Mouse (Mus musculus): ENCODE data around the gene Rdh19. TPM values are rescaled to one million over a fixed set of nuclear protein-coding genes. Genes with fewer than 3 reads are reported as not detected.

The Rdh19 gene
- polyA plus RNA-seq, 1 experiment, result not detected

DNA sequence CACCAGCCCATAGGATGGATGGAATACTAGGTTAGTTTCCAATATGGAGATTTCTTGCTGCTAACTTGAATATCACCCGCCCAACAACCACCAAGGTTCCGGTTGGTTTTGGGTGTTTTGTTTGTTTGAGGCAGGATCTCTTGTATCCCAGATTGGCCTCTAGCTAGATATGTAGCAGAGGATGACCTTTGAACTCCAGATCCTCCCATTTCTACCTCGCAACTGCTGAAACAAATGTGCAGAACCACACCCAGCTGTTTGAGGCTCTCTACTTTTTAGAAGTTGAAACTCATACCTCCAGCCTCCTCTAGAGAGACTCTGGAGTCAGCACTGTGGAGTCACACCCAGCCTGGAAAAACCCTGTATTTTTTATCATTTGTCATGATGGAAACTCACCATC is 47.8 kb downstream of the Rdh19 start:
- TF ChIP-seq GATA1 (IDR thresholded peaks at IDR 0.05; ENCODE audit: borderline replicate concordance, low read length) (no peak), FLI1 (IDR thresholded peaks at IDR 0.05; ENCODE audit: low read length) (no peak)
- no peaks in the 10 kb centered on the region for H3K9me3 ChIP-seq

DNA sequence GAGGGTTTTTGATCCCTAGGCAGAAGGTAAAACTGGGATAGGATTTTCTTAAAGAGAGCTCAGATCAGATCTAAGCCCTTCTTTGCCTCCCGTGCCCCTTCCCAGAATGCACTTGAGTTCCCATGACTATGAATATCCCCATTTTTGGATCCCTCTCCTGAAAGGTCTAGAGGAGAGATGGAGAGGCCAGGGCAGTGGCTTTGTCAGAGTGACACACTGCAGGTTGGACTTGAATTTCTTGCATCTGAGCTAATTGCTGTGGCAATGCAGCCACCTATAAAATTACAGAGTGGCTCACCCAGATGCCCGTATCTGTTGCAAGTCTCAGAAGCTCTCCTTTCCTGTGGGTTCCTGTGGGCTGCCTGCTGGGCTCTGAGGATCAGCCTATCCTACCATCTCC is 48.5 kb downstream of the Rdh19 start, which contains the start of gene Sdr9c7:
TSS of gene Sdr9c7 (plus strand) at position 301 of the 400 bp plus-strand sequence.
- H3K4me1 ChIP-seq, result peaks cover 5% of the 10 kb centered on the region
- no peaks in the 10 kb centered on the region for H3K36me3 ChIP-seq (replicated peaks; ENCODE audit: low read length)
- H3K9me3 ChIP-seq, result no peaks in the 10 kb centered on the region
- peaks cover 16% of the 10 kb centered on the region for H3K27me3 ChIP-seq (replicated peaks)
- no peak within 1 kb of the TSS for H3K4me3 ChIP-seq (replicated peaks)
- TF ChIP-seq FLI1 (IDR thresholded peaks at IDR 0.05; ENCODE audit: low read length), result no peak
- no peak for TF ChIP-seq GATA1 (IDR thresholded peaks at IDR 0.05; ENCODE audit: borderline replicate concordance, low read length)

More for the DNA sequence above, 47.8 kb downstream of the Rdh19 start:
- peaks cover 17% of the 10 kb centered on the region for H3K27me3 ChIP-seq (replicated peaks)
- no peaks in the 10 kb centered on the region for H3K36me3 ChIP-seq (replicated peaks; ENCODE audit: low read length)
- H3K4me1 ChIP-seq, result peaks cover 5% of the 10 kb centered on the region
- no peak overlapping the region for H3K4me3 ChIP-seq (replicated peaks)

DNA sequence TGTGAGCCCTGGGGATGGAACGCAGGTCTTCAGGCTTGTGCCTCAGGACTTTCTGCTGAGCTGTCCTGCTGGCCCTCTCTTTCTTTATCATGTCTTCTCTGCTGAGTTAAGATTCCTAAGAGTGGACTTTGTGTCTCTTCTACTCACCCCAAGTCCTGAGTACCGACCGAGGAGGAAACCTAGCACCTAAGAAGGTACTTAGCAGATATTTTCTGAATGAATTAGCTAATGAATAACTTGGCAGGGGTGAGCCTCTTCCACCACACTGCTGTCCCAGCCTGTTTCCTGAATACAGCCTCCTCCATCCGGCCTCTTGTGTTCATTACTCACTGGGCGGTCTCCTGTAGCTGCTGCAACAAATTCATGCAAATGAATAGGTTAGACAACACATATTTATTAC is 50.1 kb downstream of the Rdh19 start:
- Histone ChIP-seq H3K4me3 (replicated peaks) (no peak overlapping the region), H3K9me3 (no peaks in the 10 kb centered on the region), H3K27me3 (replicated peaks) (peaks cover 14% of the 10 kb centered on the region), H3K36me3 (replicated peaks; ENCODE audit: low read length) (no peaks in the 10 kb centered on the region), H3K4me1 (no peaks in the 10 kb centered on the region)
- TF ChIP-seq GATA1 (IDR thresholded peaks at IDR 0.05; ENCODE audit: borderline replicate concordance, low read length) (no peak), FLI1 (IDR thresholded peaks at IDR 0.05; ENCODE audit: low read length) (no peak)

DNA sequence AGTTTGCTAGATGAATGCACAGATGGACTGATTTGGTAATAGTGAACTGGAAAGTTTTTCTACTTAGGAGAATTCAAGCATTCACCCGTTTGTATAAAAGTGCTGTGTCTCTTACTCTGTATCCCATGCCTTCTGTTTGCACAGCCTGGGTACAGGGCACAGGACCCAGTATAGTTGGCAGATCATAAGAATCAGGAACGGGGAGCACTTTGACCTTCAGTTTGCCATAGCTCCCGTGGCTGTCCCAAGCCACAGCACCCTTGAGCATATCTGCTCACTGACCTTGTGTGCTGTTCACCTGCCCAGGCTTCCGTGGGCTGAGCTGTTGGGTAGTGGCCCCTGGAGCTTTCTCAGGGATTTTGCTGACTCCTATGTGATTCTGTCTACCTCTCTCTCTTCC is 52.0 kb downstream of the Rdh19 start:
- TF ChIP-seq FLI1 (IDR thresholded peaks at IDR 0.05; ENCODE audit: low read length) (no peak), GATA1 (IDR thresholded peaks at IDR 0.05; ENCODE audit: borderline replicate concordance, low read length) (no peak)
- no peaks in the 10 kb centered on the region for H3K9me3 ChIP-seq
- no peaks in the 10 kb centered on the region for H3K4me1 ChIP-seq
- H3K27me3 ChIP-seq (replicated peaks), result peaks cover 14% of the 10 kb centered on the region
- H3K36me3 ChIP-seq (replicated peaks; ENCODE audit: low read length), result no peaks in the 10 kb centered on the region
- H3K4me3 ChIP-seq (replicated peaks), result no peak overlapping the region

DNA sequence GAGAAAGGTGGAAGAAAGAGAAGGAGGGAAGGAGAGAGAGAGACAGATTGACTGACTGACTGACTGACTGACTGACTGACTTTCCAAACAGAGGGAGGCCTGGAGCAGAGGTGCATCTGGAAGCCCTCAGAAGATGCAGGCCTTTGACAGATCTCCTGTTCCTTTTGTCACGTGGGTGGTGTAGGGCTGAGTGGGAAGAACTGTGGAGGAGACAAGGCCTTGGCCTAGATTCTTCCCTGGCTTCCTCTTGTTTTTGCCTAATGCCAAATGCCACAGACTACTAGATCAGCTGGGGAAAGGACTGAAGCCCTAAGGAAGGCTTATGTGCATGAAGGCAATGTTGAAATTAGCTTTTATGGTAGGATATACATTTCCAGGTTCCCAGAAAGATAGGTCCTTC is 53.4 kb downstream of the Rdh19 start:
- peaks cover 13% of the 10 kb centered on the region for H3K27me3 ChIP-seq (replicated peaks)
- H3K36me3 ChIP-seq (replicated peaks; ENCODE audit: low read length), result no peaks in the 10 kb centered on the region
- TF ChIP-seq FLI1 (IDR thresholded peaks at IDR 0.05; ENCODE audit: low read length) (no peak), GATA1 (IDR thresholded peaks at IDR 0.05; ENCODE audit: borderline replicate concordance, low read length) (no peak)
- H3K9me3 ChIP-seq, result no peaks in the 10 kb centered on the region
- no peak overlapping the region for H3K4me3 ChIP-seq (replicated peaks)
- H3K4me1 ChIP-seq, result no peaks in the 10 kb centered on the region

DNA sequence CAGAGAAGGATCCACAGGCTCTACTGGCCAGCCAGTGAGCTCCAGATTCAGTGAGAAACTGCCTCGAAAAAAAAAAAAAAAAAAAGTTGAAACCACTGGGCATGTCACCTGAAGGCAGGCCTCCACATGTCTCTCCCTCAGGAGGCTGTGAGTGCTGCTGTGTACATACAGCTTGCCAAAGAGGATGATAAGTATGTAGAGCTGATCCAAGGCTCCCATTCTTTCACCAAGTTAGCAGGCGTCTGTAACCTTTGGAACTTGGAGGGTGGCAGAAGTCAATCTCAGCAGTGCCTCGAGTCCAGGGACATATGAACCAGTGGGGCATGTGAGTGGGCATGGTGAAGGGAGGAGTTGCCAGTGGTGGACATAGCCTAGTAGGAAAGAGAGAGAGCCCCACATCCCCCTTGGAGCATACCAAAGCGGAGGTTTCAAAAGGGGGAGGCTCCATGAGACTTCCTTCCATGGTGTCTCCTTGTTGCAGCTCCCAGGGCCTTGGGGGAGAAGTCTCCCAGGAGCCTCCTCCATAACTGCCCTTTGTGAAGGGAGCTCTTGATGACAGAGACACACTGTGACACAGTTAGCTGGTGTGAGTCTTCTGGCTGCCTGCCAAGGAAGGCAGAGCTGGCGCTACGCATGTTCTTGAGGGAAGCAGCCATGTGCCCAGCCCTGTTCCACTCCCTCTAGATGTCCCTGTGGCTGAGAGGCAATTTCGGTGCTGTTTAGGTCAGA is 55.2 kb downstream of the Rdh19 start:
- TF ChIP-seq GATA1 (IDR thresholded peaks at IDR 0.05; ENCODE audit: borderline replicate concordance, low read length), result no peak
- H3K4me1 ChIP-seq, result no peaks in the 10 kb centered on the region

DNA sequence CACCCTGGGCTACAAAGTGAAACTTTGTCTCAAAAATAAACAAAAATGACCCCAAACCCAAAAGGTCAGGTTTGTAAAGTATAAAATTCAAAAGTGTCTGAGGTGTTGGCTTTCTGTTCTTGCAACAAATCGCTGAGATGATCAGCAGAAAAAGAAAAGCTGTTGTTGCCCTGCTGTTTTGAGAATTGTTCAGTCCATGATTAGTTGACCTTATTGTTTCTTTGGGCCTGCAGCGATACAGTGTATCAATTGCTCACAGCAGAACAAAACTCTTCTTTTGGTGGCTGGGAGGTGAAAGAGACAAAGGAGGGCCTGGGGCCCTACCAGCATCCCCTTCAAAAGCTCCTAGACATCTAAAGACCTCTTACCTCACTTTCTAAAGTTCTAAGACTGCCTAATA is 56.4 kb downstream of the Rdh19 start:
- no peaks in the 10 kb centered on the region for H3K9me3 ChIP-seq
- H3K27me3 ChIP-seq (replicated peaks), result peaks cover 11% of the 10 kb centered on the region
- H3K36me3 ChIP-seq (replicated peaks; ENCODE audit: low read length), result no peaks in the 10 kb centered on the region
- no peak overlapping the region for H3K4me3 ChIP-seq (replicated peaks)
- TF ChIP-seq GATA1 (IDR thresholded peaks at IDR 0.05; ENCODE audit: borderline replicate concordance, low read length), result no peak
- TF ChIP-seq FLI1 (IDR thresholded peaks at IDR 0.05; ENCODE audit: low read length), result no peak
- no peaks in the 10 kb centered on the region for H3K4me1 ChIP-seq

More for the DNA sequence above, 55.2 kb downstream of the Rdh19 start:
- no peak overlapping the region for H3K4me3 ChIP-seq (replicated peaks)
- H3K36me3 ChIP-seq (replicated peaks; ENCODE audit: low read length), result no peaks in the 10 kb centered on the region
- peaks cover 13% of the 10 kb centered on the region for H3K27me3 ChIP-seq (replicated peaks)
- no peaks in the 10 kb centered on the region for H3K9me3 ChIP-seq

DNA sequence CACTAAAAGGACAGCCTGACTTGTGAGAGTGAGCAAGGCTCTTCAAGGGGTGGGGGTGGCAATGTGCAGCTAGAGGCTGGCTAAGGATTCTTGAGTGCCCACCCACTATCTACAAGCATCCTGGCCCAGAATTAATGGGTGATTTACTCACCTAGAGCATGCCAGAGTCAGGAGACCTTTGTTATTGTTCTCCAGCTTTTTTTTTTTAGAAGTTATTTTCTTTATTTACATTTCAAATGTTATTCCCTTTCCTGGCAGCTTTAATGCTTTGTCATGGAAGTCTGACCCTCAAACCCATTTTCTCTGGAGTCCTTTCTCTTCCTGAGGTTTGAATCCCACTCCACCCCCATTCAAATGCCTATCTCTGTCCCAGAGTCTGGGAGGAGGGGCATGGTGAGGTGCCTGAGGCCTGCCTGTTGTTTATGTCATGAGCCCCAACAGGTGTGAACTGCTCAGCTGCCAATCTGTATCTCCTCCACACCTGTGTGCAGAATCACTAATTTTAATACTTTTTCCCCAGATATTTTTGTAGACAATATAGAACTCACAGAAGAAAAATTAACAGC is 57.7 kb downstream of the Rdh19 start:
- no peaks in the 10 kb centered on the region for H3K36me3 ChIP-seq (replicated peaks; ENCODE audit: low read length)
- H3K4me3 ChIP-seq (replicated peaks), result no peak overlapping the region
- peaks cover 10% of the 10 kb centered on the region for H3K27me3 ChIP-seq (replicated peaks)
- TF ChIP-seq GATA1 (IDR thresholded peaks at IDR 0.05; ENCODE audit: borderline replicate concordance, low read length), result no peak
- no peaks in the 10 kb centered on the region for H3K4me1 ChIP-seq
- no peaks in the 10 kb centered on the region for H3K9me3 ChIP-seq

Other genes starting within 250 kb of the Rdh19 start
- gene Lrp1, start 228.8 kb upstream of the Rdh19 start, polyA plus RNA-seq (2012; ENCODE audit: insufficient read depth, low replicate concordance), result 10.2 and 208 TPM in 2 replicates
- gene Stat6, start 206.9 kb upstream of the Rdh19 start, polyA plus RNA-seq (2012; ENCODE audit: insufficient read depth, low replicate concordance), result 33.8 and 70.6 TPM in 2 replicates
- gene Nemp1, start 183.0 kb upstream of the Rdh19 start, polyA plus RNA-seq (2012; ENCODE audit: insufficient read depth, low replicate concordance), result 1.5 TPM in 1 of 2 replicates, not detected in the other
- gene Nab2, start 181.4 kb upstream of the Rdh19 start, polyA plus RNA-seq (2012; ENCODE audit: insufficient read depth, low replicate concordance), result 19.1 and 21.3 TPM in 2 replicates
- 0.04 TPM in 1 of 2 replicates, not detected in the other for gene Myo1a, start 144.8 kb upstream of the Rdh19 start, polyA plus RNA-seq (2012; ENCODE audit: insufficient read depth, low replicate concordance)
- not detected in 2 replicates for gene Tac2, start 125.5 kb upstream of the Rdh19 start, polyA plus RNA-seq (2012; ENCODE audit: insufficient read depth, low replicate concordance)
- 0.30 and 0.54 TPM in 2 replicates for gene Zbtb39, start 110.4 kb upstream of the Rdh19 start, polyA plus RNA-seq (2012; ENCODE audit: insufficient read depth, low replicate concordance)
- gene Gpr182, start 98.2 kb upstream of the Rdh19 start, polyA plus RNA-seq (2012; ENCODE audit: insufficient read depth, low replicate concordance), result not detected in 2 replicates
- not detected in 2 replicates for gene Rdh1, start 90.2 kb upstream of the Rdh19 start, polyA plus RNA-seq (2012; ENCODE audit: insufficient read depth, low replicate concordance)
- gene Rdh16f1, start 90.1 kb upstream of the Rdh19 start, polyA plus RNA-seq (2012; ENCODE audit: insufficient read depth, low replicate concordance), result not detected in 2 replicates
- gene Rdh9, start 73.5 kb upstream of the Rdh19 start, polyA plus RNA-seq (2012; ENCODE audit: insufficient read depth, low replicate concordance), result not detected in 2 replicates
- gene Rdh16, start 48.8 kb upstream of the Rdh19 start, polyA plus RNA-seq (2012; ENCODE audit: insufficient read depth, low replicate concordance), result not detected in 2 replicates
- not detected in 2 replicates for gene Rdh16f2, start 16.5 kb downstream of the Rdh19 start, polyA plus RNA-seq (2012; ENCODE audit: insufficient read depth, low replicate concordance)
- gene Rdh7, start 38.9 kb downstream of the Rdh19 start, polyA plus RNA-seq (2012; ENCODE audit: insufficient read depth, low replicate concordance), result not detected in 2 replicates
- not detected in 2 replicates for gene Sdr9c7, start 48.6 kb downstream of the Rdh19 start, polyA plus RNA-seq (2012; ENCODE audit: insufficient read depth, low replicate concordance)
- not detected in 2 replicates for gene Hsd17b6, start 157.7 kb downstream of the Rdh19 start, polyA plus RNA-seq (2012; ENCODE audit: insufficient read depth, low replicate concordance)
- 2.6 TPM in 1 of 2 replicates, not detected in the other for gene Prim1, start 165.2 kb downstream of the Rdh19 start, polyA plus RNA-seq (2012; ENCODE audit: insufficient read depth, low replicate concordance)
- gene Naca, start 185.6 kb downstream of the Rdh19 start, polyA plus RNA-seq (2012; ENCODE audit: insufficient read depth, low replicate concordance), result 24.2 and 146 TPM in 2 replicates
- 77.9 and 96.2 TPM in 2 replicates for gene Ptges3, start 209.0 kb downstream of the Rdh19 start, polyA plus RNA-seq (2012; ENCODE audit: insufficient read depth, low replicate concordance)
- gene Atp5b, start 233.3 kb downstream of the Rdh19 start, polyA plus RNA-seq (2012; ENCODE audit: insufficient read depth, low replicate concordance), result 796 and 843 TPM in 2 replicates
- gene Baz2a, start 241.6 kb downstream of the Rdh19 start, polyA plus RNA-seq (2012; ENCODE audit: insufficient read depth, low replicate concordance), result 6.9 and 16.7 TPM in 2 replicates

Data from megakaryocyte, embryonic 14.5 days (primary cell).